Mouse (Mus musculus) bone marrow macrophage, adult 2 months (primary cell): ENCODE data around the gene Acox1.

Experiments used
- CTCF ChIP-seq: IDR thresholded peaks from 2 replicates; pipeline ENCODE4 v1.5.1; 2012; ENCODE audit warnings: low read depth, mild to moderate bottlenecking, low read length, moderate library complexity
- POLR2A ChIP-seq: IDR thresholded peaks from 2 replicates; pipeline ENCODE4 v1.6.1; 2012; ENCODE audit warnings: mild to moderate bottlenecking, low read depth, low read length, borderline replicate concordance

DNA sequence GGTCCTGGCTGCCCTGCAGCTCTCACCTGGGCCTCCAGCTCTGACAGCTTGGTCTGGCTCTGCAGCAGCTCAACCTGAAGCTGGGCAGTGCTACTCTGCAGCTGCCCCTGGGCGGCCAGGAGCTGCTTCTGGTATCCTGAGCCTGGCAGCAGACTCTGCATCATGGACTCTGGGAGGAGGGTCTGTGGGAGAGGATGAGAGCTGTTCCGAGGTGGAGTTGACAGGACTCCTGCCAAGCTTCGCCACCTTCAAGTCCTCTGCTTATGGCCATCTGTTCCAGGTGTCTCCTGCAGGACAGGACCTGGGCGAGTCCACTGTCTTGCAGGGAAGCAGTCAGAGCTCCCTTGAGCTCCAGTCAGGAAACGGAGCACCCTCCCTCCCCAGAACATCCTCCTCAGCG, 49.5 kb downstream of the Acox1 start:
- TF ChIP-seq CTCF (no peak), POLR2A (no peak)
